Mouse (Mus musculus) embryonic stem cell, embryonic (primary cell): ENCODE results near the gene Baz2b.

ENCODE experiments used
- CTCF ChIA-PET, 4 experiments: fragments of 300-600 bp in 2 of 4; fragments of 350-600 bp in 2 of 4; sonication (Branson Sonifier 250); formaldehyde crosslinking; loops; one replicate each; lab custom pipeline; 2022; ENCODE audit warnings: inconsistent platforms in 2 of 4; lab: Charles Lee
- POLR2A ChIA-PET, 4 experiments: fragments of 300-600 bp in 2 of 4; fragments of 350-600 bp in 2 of 4; sonication (Branson Sonifier 250); formaldehyde crosslinking; loops; one replicate each; lab custom pipeline; 2022; ENCODE audit warnings: antibody characterized with exemption in 4 of 4, inconsistent platforms in 1 of 4; lab: Charles Lee

The Baz2b gene

GRCm38 (mm10) chr2:59878221-59878620, 331.4 kb downstream of the Baz2b start:
- POLR2A ChIA-PET, result interaction anchor here in 2 of 4 experiments (0.7 to 1.1 kb wide), 4 partner anchors 10 to 131 kb away, joined by 3 to 4 read pairs (median 3); no protein-coding TSS in a partner anchor
- CTCF ChIA-PET, result interaction anchor here in 2 of 4 experiments (1.0 to 1.3 kb wide), 2 partner anchors 10 to 48 kb away, joined by 3 to 4 read pairs; no protein-coding TSS in a partner anchor

DNA sequence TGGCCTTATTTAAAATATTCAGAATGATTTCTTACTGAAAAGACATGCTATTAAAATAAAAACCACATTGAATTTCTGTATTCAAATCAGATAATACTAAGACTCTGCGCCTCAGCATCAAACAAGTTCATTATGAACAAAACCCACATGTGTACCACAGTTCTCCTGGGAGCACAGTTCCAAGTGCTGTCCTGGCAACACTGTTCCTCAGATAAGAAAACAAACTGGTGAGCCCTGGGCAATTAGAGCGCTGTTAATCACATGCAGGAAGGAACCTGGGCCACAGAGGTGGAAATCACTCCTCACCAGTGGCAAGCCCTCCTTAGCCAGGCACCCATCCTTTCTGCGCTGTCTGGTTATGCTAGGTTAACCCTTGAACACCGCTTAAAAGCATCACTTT, 332.3 kb downstream of the Baz2b start:
- CTCF ChIA-PET, result interaction anchor here in 2 of 4 experiments (0.5 to 1.3 kb wide), 2 partner anchors 9 to 1171 kb away, joined by 3 to 4 read pairs; no protein-coding TSS in a partner anchor
- POLR2A ChIA-PET, result interaction anchor here in 2 of 4 experiments (0.6 to 1.3 kb wide), 3 partner anchors 12 to 229 kb away, joined by 3 read pairs; no protein-coding TSS in a partner anchor

DNA sequence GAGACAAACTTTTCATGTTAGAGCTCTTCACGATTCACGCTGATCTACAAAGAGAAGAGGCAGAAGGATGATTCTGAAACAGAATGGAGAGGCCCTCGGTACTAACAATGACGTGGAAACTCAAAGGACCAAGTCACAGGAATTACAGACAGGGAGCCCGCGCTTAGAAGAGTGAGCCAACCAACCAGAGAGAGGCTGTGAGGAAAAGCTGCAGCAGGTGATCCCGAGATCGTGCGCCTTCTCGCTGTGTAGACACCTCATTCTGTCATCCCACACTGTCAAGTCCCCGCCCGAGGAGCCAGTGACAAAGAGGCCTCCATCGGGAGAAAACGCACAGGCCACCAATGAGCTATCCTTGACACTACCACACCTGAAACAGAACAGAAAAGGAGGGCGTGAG, 333.2 kb downstream of the Baz2b start:
- ChIA-PET POLR2A (interaction anchor here in 2 of 4 experiments (0.6 to 1.3 kb wide), 2 partner anchors 21 to 174 kb away, joined by 3 to 4 read pairs; no protein-coding TSS in a partner anchor), CTCF (interaction anchor here in 1 of 4 experiments (1.0 kb wide), 1 partner anchor 131 kb away, joined by 3 read pairs; no protein-coding TSS in a partner anchor)

DNA sequence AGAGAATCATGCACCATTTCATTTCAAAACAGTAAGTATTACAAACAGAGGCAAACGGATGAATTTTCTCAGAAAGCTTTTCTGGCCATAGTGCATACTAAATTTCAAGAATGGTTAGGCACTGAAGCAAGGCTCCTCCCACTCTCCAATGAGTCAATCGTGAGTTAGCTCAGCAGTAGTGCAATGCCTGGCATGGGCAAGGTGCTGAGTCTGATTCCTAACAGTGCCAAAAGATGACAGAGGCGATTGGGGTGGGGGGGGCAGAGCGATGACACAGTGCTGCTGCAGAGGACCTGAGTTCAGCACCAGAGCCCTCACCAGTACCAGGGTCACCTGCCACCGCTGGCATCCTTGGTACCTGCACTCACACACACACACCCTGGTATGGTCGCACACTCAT, 339.1 kb downstream of the Baz2b start:
- POLR2A ChIA-PET, result interaction anchor here in 1 of 4 experiments (1.8 kb wide), 1 partner anchor 11 kb away, joined by 4 read pairs; the partner anchor contains the start of gene Wdsub1
- CTCF ChIA-PET, result interaction anchor here in 1 of 4 experiments (0.6 kb wide), 2 partner anchors 15 to 348 kb away, joined by 6 to 7 read pairs; no protein-coding TSS in a partner anchor

GRCm38 (mm10) chr2:59862618-59863017, 347.0 kb downstream of the Baz2b start:
- POLR2A ChIA-PET, result interaction anchor here in 1 of 4 experiments (0.6 kb wide), 1 partner anchor 322 kb away, joined by 3 read pairs; no protein-coding TSS in a partner anchor
- CTCF ChIA-PET, result no interaction called here

DNA sequence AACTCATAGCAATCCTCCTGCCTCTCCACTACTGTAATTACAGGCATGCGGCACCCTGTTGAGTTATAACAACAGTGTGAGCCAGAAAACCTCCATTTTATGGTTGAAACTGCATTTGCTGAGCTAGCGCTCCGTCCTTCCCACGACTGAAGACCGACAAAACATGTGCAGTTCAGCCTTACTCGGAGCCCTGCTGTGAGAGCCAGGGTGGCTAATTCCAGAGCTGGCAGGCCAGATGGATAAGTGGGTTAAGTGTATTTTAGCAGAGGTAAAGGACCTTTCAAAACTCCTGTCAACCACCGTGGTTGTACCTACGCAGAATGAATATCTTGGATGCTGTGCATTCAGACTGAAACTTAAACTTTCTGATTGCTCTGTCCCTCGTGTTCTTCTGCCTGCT, 355.3 kb downstream of the Baz2b start:
- POLR2A ChIA-PET, result interaction anchor here in 1 of 4 experiments (0.6 to 3.8 kb wide), 3 partner anchors 10 to 258 kb away, joined by 3 to 10 read pairs (median 4); no protein-coding TSS in a partner anchor
- CTCF ChIA-PET, result interaction anchor here in 1 of 4 experiments (1.0 kb wide), 1 partner anchor 332 kb away, joined by 3 read pairs; no protein-coding TSS in a partner anchor

GRCm38 (mm10) chr2:59853543-59853942, 356.1 kb downstream of the Baz2b start:
- POLR2A ChIA-PET, result interaction anchor here in 1 of 4 experiments (3.8 kb wide), 1 partner anchor 9 kb away, joined by 10 read pairs; no protein-coding TSS in a partner anchor

DNA sequence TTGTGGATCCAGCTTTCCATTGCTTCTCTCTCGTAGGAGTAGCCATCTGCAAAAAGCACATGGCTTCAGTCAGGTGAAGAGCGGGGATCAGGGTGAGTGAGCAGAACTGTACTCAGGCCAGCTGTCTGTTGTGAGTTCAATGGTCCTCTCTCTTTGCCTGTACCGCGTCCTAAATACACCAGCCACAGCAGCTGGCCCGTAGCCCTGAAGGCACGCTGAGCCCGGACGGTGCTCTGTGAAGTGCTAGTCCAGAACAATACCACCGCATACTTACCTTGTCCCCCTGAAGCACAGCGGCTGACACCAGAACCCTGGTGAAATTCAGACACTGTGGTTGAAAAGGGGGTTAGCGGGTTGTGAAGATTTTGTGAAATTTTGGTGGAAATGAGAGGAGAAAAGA, 356.7 kb downstream of the Baz2b start:
- CTCF ChIA-PET, result no interaction called here
- POLR2A ChIA-PET, result interaction anchor here in 1 of 4 experiments (0.7 to 3.8 kb wide), 2 partner anchors 9 to 52 kb away, joined by 3 to 10 read pairs; no protein-coding TSS in a partner anchor

More at GRCm38 (mm10) chr2:59853543-59853942, 356.1 kb downstream of the Baz2b start:
- CTCF ChIA-PET, result no interaction called here

DNA sequence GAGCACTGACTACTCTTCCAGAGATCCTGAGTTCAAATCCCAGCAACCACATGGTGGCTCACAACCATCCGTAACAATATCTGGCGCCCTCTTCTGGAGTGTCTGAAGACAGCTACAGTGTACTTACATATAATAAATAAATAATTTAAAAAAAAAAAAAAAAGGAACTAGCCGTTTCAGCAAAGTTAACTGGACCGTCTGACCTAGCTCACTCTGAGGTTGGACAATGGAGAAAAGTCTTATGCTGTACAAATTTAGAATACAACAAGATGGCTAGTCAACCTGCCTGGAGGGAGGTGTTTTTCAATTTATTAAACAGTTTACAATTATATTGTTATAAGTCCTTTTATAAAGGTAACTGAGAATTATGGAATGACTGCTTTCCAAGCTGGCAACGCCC, 357.8 kb downstream of the Baz2b start:
- ChIA-PET CTCF (interaction anchor here in 1 of 4 experiments (0.7 to 1.1 kb wide), 2 partner anchors 310 to 1006 kb away, joined by 3 to 5 read pairs; no protein-coding TSS in a partner anchor), POLR2A (interaction anchor here in 1 of 4 experiments (0.6 to 0.7 kb wide), 2 partner anchors 325 to 474 kb away, joined by 3 read pairs; no protein-coding TSS in a partner anchor)
